Mouse (Mus musculus) cerebellum, adult 2 months (tissue): ENCODE measurements around the gene Ifi203. TPM values are rescaled to one million over a fixed set of nuclear protein-coding genes. Genes with fewer than 3 reads are reported as not detected.
"Not testable (repeated sequence)": the region's sequence is repeated elsewhere in the genome, so short reads cannot be mapped to it uniquely, and the experiment has no call there.

Source experiments
- DNase-seq, 2 experiments: peaks; one replicate each; pipeline ENCODE4 v3.0.0; 2021
- H3K27ac ChIP-seq: fragments of 200-500 bp; 2 replicates; pipeline ENCODE4 v1.5.1; 2012; ENCODE audit warnings: low read length, control low read depth, inconsistent platforms; ENCODE audit not compliant: insufficient read depth
- H3K27me3 ChIP-seq: fragments of 200-500 bp; 2 replicates; pipeline ENCODE4 v1.6.1; 2012; ENCODE audit warnings: inconsistent platforms, mild to moderate bottlenecking, low read length, moderate library complexity; ENCODE audit not compliant: control insufficient read depth, insufficient read depth
- H3K4me1 ChIP-seq: fragments of 200-500 bp; 2 replicates; pipeline ENCODE4 v1.6.1; 2011; ENCODE audit warnings: low read length; ENCODE audit not compliant: control insufficient read depth, insufficient read depth
- H3K4me3 ChIP-seq: fragments of 200-500 bp; replicated peaks from 2 replicates; pipeline ENCODE3; 2011; ENCODE audit warnings: mild to moderate bottlenecking, low read depth, low read length, control low read depth; ENCODE audit not compliant: insufficient read depth
- CTCF ChIP-seq: fragments of 200-500 bp; IDR thresholded peaks from 2 replicates; pipeline ENCODE4 v1.5.1; 2011; ENCODE audit warnings: low read depth, mild to moderate bottlenecking, control low read depth, low read length, moderate library complexity, borderline replicate concordance; ENCODE audit not compliant: insufficient read depth
- POLR2A ChIP-seq: fragments of 200-500 bp; IDR thresholded peaks from 2 replicates; pipeline ENCODE4 v1.6.1; 2011; ENCODE audit warnings: low read length, control low read depth, borderline replicate concordance; ENCODE audit not compliant: insufficient read depth
- WGBS: fragments of 180-500 bp; shearing (Covaris S2); methylation state at CpG from one replicate; pipeline ENCODE4 v1.1.7; 2018; 5-methylcytosine and 5-hydroxymethylcytosine counted together
- polyA plus RNA-seq: library from polyadenylated mRNA; depleted of rRNA; stranded (reverse); fragments of >200 nt; gene quantifications from 2 replicates; pipeline ENCODE4 v1.2.3, GENCODE M21; 2012; rRNA removed

The Ifi203 gene
- polyA plus RNA-seq = 1.4 and 1.7 TPM in 2 replicates

- not testable (repeated sequence) for H3K27ac ChIP-seq, H3K27me3 ChIP-seq, H3K4me3 ChIP-seq, DNase-seq, H3K4me1 ChIP-seq
- WGBS = 22% methylated on average over 3 of the region's 3 CpGs
Measured at GRCm38 (mm10) chr1:173941924-173942779, at the start of gene Ifi203, which contains the start of gene Mndal. TSS of gene Ifi203 (minus strand) at chr1:173942672. TSS of gene Mndal (minus strand) at chr1:173942491.

- H3K4me3 ChIP-seq, DNase-seq, H3K27ac ChIP-seq, H3K27me3 ChIP-seq, H3K4me1 ChIP-seq: not testable (repeated sequence)
- WGBS = 88% methylated on average over 6 of the region's 6 CpGs
Measured at GRCm38 (mm10) chr1:173982694-173983305, 40.3 kb upstream of the Ifi203 start, which contains the start of gene Ifi202b. TSS of gene Ifi202b (minus strand) at chr1:173982744.

DNA sequence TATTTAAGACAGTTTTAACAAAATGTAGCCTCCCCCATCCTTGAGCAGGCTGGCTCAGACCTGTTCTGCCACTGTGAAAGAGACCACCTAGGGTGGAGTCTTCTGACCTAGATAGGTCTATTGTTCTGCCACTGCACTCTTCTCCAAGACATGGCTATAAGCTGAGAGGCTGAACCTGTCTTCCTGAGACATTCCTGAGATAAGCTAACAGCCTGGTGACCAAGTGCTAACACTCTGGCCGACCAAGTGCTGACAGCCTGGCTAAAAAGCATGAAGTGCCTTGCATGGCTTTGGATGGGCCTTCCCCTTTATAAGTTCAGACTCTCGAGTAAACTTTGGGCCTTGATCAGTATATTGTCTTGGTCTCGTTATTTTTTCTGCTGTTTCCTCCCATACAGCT lies 38.6 kb upstream of the Ifi203 start:
- H3K27me3 ChIP-seq, H3K27ac ChIP-seq, DNase-seq, H3K4me3 ChIP-seq, H3K4me1 ChIP-seq: not testable (repeated sequence)
- WGBS = 65% methylated on average over 3 of the region's 3 CpGs

DNA sequence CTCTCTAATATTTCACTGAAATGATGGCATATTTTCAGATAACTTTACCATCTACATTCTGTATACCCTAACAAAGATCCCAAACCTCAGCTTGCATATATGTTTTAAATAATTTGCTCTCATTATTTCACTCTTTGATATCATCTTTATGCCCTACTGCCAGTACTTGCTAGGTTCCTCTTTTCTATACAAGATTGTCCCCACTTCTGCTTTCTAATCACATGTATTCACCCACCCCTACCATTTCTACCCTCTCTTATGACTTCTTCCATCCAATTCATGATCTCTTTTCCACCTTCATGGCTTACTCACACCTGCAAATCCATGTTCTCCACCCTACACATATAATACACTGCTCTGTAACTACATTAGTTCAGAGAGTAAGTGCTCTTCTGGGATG lies 35.1 kb upstream of the Ifi203 start:
- no peak for DNase-seq
- H3K27me3 ChIP-seq = no peaks in the 10 kb centered on the region
- H3K4me3 ChIP-seq = no peak overlapping the region
- TF ChIP-seq POLR2A (no peak), CTCF (no peak)
- no peak overlapping the region for H3K27ac ChIP-seq
- H3K4me1 ChIP-seq = no peaks in the 10 kb centered on the region

GRCm38 (mm10) chr1:173973111-173973510 lies 30.6 kb upstream of the Ifi203 start:
- no peaks in the 10 kb centered on the region for H3K4me1 ChIP-seq
- no peak overlapping the region for H3K4me3 ChIP-seq
- no peak overlapping the region for H3K27ac ChIP-seq
- H3K27me3 ChIP-seq = no peaks in the 10 kb centered on the region
- no peak for TF ChIP-seq POLR2A
- TF ChIP-seq CTCF = no peak
- peak in 1 of 2 experiments; percentile 4 for DNase-seq

DNA sequence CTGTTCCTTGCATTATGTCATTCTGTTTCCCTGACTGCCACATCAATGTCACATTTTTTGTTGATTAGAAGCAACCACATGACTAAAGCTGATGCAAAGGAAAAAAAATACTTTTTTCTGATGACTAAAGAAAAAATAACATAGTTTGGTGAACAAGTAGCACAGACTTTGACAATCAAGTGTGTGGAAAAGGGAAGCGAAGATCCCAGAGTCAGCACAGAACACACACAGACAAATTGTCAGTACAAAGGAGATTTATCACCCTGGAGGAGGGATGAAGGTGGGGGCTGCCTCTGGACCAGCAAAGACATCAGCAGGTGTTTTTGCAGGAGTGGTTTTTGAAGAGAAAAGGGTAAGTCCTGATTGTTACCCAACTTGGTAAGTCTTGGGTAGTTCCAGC lies 19.0 kb upstream of the Ifi203 start:
- H3K27ac ChIP-seq, H3K27me3 ChIP-seq, DNase-seq, H3K4me1 ChIP-seq, H3K4me3 ChIP-seq: not testable (repeated sequence)
- WGBS = 84% methylated on average over 1 of the region's 1 CpGs

DNA sequence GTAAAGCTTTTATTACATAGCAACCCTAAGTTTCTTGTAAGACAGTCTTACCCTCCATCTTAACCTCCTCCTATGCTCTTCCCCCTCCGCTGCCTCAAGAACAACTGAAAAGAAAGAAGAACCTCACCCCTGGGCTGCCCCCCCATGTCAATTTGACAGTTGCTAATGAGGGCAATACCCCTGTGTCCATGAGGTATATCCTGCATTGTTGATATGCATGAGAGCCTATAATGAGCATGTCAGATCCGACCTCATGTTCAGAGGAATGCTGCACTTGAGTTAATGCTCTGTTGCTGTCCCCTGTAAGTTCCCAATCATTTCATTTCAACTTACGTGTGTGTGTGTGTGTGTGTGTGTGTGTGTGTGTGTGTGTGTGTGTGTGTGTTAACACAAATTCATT lies 17.5 kb upstream of the Ifi203 start:
- H3K27me3 ChIP-seq, H3K4me3 ChIP-seq, DNase-seq, H3K27ac ChIP-seq, H3K4me1 ChIP-seq: not testable (repeated sequence)
- 63% methylated on average over 3 of the region's 3 CpGs for WGBS

DNA sequence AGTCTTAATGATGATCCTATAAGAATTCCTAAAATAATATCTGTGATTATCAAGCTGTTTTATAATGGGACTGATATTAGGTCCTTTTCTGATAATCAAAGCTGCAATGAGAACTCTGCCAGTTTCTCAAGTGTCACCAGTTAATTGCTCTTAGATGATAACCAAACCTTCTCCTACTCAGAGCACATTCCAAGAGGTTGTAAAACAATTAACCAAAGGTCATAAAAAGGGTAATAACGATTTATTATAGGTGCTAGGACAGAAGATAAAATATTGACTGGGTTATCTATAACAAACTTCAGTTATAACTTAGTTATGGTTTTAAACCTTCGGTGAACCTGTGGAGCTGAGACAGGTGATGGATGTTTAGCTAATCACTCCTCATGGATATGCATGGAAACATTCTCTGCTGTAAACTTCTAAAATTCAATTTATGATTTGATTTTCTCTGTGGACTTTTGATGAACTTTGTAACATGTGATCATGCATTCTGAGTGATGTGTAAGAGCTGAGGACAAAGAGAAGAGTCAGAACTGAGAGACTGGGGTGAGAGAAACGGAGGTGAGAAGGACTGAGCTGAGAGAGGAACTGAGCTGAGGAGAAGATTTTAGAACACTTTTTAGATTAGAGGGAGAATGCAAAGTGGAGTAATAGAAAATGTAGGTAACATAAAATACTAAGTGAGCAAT lies 13.5 kb upstream of the Ifi203 start:
- not testable (repeated sequence) for H3K4me3 ChIP-seq, DNase-seq, H3K27ac ChIP-seq, H3K4me1 ChIP-seq, H3K27me3 ChIP-seq
- WGBS = 80% methylated on average over 3 of the region's 3 CpGs
